Mouse (Mus musculus): ENCODE data around the gene Gm10663. TPM values are rescaled to one million over a fixed set of nuclear protein-coding genes. Genes with fewer than 3 reads are reported as not detected.

Gm10663 gene
- not detected in 2 replicates for total RNA-seq (2015; ENCODE audit: low replicate concordance)
- not detected in 2 replicates for total RNA-seq (2017; ENCODE audit: low replicate concordance)

DNA sequence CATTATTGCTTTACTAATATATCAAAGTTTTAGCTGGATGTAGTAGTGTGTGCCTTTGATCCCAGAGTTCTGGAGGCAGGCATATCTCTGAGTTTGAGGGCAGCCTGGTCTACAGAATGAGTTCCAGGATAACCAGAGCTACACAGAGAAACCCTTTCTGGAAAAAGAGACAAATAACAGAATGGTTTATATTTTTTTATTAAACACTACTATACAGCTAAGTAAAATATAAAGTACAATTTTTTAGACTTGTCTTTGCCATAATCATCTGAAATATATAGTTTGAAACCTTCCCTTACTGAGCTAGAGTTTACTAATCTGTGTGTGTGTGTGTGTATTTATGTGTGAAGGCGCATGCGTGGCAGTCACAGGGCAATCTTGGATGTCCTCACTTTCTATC lies at the start of gene Gm10663:
TSS of gene Gm10663 (plus strand) at position 301 of the 400 bp plus-strand sequence.
- no peak for ATAC-seq (replicated peaks; ENCODE audit: low FRiP score, poor library complexity, severe bottlenecking)

DNA sequence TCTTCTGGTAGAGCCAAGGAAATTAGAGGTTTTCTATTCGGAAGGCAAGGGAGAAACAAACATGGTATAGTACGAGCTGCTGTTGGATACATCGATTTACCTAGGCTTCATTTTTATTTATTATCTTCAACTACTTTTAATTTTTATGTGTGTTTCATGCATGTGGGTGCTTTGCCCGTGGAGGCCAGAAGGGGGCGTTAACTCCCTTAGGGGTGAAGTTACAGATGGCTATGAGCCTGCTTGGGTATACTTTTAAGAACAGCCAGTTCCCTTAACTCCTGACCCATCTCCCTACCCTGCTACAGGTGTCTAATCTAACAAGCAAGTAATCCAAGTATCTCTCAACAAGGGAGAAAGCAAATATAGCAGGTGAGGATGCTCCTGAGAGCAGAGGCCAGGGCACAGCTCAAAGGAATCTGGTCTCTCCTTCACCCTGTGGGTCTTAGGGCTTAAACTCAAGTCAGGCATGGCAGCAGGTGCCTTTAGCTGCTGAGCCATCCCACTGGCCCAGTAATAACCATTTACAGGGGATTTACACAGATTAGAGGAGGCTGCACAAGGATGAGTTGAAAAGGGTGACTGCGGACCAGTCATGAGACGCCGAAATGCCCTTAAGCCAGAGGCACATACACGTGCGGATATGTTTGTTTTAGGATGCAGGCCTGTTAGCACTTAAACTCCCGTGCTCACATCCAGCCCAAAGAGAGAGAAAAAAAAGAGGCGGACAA lies 45.7 kb upstream of the Gm10663 start:
- no peak for ATAC-seq (replicated peaks; ENCODE audit: low FRiP score, poor library complexity, severe bottlenecking)

DNA sequence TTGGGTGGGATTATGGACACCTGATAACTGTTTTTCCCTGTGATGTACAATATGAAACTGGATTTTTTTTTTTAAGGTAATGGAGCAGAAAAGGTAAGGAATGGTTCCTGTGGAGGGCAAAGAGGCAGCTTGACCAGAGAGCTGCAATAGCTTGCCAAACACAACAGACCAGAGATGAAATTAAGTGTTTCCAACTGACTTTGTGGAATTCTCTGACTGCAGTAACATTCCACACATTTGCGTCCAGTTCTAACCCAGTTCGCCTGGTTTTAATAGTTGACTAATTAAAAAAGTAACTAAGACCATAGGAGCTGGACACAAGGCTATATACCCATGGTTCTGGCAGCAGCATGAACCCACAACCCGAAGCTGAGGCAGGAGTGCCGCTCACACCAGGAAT lies 45.1 kb upstream of the Gm10663 start:
- no peak for ATAC-seq (replicated peaks; ENCODE audit: low FRiP score, poor library complexity, severe bottlenecking)

DNA sequence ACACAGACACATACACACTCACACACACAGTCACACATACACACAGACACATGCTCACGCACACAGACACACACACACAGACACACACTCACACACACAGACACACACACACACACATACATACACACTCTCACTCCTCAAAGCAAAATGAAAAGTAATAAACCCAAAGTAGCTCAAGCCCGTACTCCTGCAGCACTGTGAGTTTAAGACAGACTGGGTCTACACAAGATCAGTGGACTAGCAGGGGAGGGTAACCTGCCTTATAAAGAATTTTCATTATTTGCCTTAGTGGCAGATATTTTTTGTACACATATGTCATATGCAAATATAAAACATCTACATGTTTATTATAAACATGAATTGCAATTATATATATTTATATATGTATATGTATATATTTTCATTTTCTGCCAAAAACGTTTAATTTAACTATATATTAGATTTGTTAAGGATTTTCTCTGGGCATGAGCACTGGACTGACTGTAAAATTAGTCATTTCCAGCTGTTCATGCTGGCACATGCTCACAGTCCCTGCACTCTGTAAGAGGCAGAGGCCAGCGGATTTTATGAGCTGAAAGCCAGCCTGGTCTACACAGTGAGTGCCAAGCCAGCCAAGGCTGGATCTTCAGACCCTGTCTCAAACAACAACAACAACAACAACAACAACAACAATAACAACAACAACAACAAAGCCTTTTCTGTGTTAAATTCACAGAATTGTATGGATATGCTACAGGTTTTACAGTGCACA lies 43.9 kb upstream of the Gm10663 start:
- ATAC-seq (replicated peaks; ENCODE audit: low FRiP score, poor library complexity, severe bottlenecking), result no peak

DNA sequence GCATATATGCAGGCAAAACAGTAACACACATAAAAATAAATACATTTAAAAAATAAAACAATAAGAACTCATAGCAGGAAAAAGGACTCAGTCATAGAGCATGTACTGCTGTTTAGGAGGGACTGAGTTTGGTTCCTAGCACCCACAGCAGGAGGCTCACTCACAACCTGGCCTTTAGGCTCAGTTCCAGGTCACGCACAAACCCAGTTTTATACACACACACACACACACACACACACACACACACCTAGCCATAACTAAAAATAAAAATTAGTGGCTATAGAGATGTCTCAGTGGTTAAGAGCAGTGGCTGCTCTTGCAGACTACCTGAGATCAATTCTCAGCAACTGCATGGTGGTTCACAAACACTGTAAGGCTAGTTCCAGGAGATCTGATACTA lies 42.7 kb upstream of the Gm10663 start:
- ATAC-seq (replicated peaks; ENCODE audit: low FRiP score, poor library complexity, severe bottlenecking), result no peak

DNA sequence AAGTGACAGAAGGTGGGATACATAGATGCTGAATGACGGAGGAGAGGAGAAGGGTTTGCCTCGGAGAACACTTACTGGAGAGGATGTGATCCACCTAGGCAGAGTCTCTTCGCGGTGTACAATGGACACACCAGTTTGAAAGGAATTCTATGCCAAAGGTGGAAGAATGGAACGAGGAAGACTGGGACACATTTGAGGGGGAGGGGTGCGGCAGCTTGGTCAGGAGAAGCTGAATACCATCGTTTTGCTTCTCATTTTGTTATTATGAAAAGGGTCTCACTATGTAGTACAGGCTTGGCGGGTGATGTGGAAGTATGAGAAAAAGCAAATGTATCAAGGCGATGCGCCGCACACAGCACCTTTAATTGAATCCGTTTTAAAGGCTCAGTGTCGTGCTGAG lies 41.8 kb upstream of the Gm10663 start:
- no peak for ATAC-seq (replicated peaks; ENCODE audit: low FRiP score, poor library complexity, severe bottlenecking)

DNA sequence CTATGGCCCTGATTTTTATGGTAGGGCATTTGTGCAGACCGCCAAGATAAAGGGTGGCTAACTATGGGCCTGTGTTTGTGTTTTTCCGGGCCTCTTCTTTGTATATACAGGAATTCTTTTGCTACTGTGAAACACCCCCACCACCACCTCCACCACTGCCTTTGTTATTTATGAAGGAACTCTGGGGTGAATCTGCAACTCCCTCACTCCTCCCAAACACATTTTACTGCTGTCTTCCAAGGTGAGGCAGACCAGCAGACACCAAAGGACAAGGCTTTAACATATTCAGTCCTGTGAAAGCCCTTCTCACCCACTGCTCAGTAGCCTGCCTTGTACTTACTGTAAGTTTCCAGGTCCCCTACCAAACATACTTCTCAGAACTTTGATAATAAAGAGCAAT lies 40.7 kb upstream of the Gm10663 start:
- ATAC-seq (replicated peaks; ENCODE audit: low FRiP score, poor library complexity, severe bottlenecking), result no peak

DNA sequence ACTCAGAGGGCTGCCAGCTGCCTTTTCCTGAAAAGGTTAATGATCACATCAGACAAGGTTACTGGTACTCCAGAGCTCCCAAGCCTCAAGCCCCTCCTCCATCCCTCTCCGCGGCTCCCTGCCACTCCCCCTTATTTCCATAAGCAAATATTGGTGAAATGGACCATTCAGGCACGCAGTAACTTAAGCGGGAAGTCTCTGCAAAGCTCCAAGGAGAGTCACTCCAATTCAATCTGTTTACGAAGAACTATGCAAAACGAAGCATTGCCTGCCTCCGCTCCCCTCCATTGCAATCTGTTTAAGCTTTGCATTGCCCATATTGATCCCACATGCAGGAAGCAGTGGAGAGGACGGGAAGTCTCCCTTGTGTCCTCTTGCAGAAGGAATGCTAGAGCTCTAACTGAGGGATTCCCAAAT lies 37.7 kb upstream of the Gm10663 start, which contains the start of gene Apela:
TSS of gene Apela (minus strand) at position 220 of the 417 bp plus-strand sequence.
- no peak for ATAC-seq (replicated peaks; ENCODE audit: low FRiP score, poor library complexity, severe bottlenecking)

DNA sequence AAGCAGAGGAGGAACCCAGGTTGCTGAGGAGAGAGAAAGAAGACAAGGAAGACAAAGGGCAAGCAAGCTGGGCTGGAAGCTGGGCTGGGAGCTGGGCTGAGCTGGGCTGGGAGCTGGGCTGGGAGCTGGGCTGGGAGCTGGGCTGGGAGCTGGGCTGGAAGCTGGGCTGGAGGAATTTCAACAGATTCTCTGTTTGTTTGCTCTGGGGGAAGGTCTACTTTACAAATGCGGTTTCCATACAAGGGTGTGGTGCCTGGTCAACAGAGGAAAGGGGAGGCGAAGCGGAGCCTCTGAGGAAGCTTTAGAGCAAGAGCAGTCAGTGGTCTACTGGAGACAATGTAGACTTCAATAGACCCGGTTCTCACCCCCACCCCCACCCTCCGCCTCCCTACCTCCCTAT lies 28.3 kb upstream of the Gm10663 start:
- no peak for ATAC-seq (replicated peaks; ENCODE audit: low FRiP score, poor library complexity, severe bottlenecking)

DNA sequence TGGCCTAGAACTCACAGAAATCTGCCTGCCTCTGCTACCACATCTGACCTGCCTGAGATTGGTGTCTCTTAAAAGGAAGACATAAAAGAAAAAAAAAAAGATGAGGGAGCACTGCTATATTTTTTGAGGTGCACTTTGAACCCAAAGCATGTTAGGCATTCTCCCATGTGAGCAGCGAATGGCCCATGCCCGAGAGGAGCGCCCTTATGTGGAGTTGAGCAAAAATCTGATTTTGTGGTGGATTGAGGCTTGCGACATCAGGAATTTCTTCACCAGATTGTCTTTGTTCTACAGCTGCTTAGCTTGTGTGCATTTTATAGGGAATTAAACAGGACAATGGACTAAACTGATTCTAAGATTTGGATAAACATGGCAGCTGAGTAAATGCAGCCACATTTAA lies 27.6 kb upstream of the Gm10663 start:
- ATAC-seq (replicated peaks; ENCODE audit: low FRiP score, poor library complexity, severe bottlenecking), result no peak

DNA sequence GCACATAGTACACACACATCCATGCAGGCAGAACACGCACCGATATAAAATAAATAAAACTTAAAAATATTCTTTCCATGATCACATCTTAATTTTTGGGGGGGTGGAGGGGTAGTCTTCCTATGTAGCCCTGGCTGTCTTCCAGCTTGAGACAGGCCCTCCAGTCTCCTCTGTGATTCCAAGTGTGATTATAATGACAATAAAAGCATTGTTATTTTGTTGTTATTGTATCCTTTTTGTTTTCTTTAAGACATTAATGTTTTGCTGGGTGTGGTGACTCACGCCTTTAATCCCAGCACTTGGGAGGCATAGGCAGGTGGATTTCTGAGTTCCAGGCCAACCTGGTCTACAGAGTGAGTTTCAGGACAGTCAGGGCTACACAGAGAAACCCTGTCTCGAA lies 27.0 kb upstream of the Gm10663 start:
- ATAC-seq (replicated peaks; ENCODE audit: low FRiP score, poor library complexity, severe bottlenecking), result no peak

DNA sequence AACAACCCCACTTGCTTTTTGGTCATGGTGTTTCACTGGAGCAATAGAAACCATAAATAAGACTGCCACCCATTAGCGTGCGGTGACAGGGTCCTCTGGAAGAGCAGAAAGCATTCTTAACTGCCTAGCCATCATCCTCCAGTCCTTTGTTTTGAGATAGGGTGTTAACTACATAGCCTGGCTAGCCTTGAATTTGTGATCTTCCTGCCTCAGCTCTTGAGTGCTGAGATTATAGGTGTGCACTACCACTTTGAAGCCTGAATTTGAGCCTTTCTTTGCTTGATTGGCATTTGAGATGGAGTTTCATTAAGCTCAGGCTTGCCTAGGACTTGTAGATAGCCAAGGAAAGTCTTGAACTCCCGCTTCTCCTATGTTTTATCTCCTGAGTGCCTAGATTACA lies 21.3 kb upstream of the Gm10663 start:
- no peak for ATAC-seq (replicated peaks; ENCODE audit: low FRiP score, poor library complexity, severe bottlenecking)

DNA sequence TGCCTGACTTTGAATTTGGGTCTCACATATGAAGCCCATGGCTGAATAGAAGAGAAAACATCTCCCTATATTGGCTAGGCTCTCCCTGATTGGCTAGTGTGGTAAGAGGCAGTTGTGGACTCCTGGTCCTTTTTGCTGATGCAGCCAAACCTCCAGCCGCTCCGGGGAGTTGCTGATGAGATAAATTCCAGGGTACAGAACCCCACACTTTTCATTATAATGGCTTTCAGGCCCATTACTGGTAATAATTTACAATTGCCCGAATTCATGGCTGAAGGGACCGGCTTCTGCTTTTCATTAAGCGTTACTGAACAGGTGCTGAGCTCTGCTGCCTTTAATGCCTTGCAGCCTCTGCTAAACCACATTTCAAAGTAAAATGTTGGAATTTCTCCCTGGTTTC lies 20.9 kb upstream of the Gm10663 start:
- ATAC-seq (replicated peaks; ENCODE audit: low FRiP score, poor library complexity, severe bottlenecking), result no peak

DNA sequence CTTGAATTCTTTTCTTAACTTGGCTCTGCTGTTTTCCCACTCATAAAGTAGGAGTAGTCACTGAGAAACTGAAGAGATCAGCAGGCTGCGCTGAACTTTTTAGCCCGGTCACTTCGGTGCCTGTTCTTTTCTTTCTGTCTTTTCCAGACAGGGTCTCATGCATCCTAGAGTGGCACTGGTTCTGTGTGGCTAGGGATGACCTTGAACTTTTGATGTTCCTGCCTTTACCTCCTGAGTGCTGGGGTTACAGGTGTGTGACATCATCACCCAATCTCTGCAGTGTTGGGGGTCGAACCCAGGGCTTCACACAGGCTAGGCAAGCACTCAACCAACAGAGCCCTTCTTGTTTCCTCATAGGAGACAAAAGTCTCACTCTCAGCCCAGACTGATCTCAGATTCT lies 18.1 kb upstream of the Gm10663 start:
- no peak for ATAC-seq (replicated peaks; ENCODE audit: low FRiP score, poor library complexity, severe bottlenecking)

DNA sequence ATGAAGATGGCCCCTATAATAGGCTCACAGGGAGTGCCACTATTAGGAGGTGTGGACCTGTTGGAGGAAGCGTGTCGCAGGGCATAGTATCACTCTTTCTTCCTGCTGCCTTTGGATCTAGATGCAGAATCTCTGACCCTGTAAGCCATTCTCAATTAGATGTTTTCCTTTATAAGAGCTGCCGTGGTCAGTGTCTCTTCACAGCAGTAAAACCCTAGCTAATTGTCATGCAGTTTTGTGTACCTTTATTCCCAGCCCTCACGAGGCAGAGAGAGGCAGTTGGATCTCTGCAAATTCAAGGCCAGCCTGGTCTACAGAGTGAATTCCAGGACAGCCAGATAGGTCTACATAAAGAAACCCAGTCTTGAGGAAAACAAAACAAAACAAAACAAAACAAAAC lies 12.6 kb upstream of the Gm10663 start:
- no peak for ATAC-seq (replicated peaks; ENCODE audit: low FRiP score, poor library complexity, severe bottlenecking)

DNA sequence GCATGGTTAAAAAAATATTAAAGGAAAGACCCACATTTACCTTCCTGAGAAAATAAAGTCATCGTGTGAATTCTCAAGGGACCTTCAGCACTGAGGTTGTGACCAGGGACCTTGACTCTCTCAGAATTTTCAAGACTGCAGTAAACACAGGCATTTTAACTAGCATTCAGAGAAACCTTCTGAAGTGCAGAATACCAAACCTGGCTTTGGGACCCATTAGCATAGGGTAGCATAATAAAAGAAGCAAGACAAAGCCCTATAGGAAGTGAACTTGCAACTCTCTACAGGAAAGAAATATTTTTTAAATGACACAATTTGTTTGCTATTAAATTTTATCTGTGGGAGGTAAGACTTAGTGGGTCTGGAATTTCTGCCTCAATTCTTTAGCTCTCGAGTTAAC lies 10.8 kb upstream of the Gm10663 start:
- ATAC-seq (replicated peaks; ENCODE audit: low FRiP score, poor library complexity, severe bottlenecking), result no peak

DNA sequence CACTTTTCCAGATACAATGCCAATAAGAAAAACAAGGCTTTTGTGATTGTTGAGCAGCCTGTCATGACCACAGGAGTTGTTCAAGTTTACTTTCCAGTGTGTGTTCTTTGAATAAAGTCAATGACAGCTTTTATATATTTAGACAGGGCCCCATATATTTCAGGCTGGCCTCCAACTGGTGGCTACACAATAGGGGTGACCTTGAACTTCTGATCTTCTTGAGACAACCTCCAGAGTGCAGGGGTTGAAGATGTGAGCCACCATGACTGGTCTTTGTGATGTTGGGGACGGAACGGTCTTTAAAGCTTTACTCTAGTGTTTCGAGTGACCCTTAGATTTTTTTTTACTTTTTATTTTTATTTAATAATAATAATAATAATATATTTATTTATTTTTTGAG lies 9.2 kb upstream of the Gm10663 start:
- ATAC-seq (replicated peaks; ENCODE audit: low FRiP score, poor library complexity, severe bottlenecking), result no peak

DNA sequence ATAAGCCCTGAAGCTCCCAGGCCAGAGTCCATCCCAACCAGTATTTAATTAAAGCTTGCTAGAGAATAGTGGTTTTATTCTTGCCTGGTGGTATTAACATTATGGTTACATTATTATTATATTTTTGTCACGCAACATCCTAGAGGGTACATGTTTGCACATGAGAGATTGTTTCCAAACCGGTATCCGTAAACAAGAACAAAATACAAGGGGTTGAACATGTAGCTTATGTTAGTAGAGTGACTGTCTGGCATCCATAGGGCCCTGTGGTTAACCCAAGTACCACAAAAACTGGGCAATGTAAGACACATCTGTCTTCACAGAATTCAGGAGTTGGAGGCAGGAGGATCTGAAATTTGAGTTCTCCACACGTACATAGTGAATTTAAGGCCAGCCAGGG lies 7.8 kb upstream of the Gm10663 start:
- no peak for ATAC-seq (replicated peaks; ENCODE audit: low FRiP score, poor library complexity, severe bottlenecking)

DNA sequence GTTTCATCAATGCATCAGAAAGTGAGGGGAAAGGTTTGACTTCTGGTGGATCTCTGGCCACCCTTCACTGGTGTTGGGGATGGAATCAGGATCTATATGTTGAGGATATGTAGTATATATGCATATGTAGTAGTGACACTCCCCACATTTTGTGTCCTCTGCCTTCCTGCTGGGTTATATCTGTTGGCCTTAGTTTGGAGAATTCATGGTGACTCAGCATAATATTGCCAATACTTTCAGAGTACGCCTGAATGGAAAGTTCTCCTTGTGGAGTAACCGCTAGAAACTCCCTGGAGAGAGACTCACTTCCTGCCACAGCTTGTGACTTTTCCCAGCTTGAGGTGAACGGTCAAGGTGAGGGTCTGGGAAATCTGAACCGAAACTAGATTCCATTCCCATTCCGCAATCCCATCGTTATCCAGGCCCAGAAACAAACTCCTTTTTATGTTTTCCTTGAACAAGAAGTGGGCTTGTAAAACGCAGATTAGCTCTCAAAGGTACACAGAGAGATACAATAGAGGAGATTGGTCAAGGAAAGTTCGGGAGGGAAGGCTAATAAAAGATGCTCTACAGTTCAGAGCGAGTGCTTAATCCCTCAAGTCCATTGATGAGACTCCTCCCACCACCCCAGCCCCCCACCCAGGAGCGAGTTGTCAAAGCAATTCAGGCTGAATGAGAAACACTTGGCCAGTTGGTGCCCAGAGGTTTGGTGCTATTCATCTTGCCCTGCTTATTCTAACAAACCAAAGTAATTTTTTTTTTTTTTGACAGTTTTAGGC lies 7.0 kb upstream of the Gm10663 start:
- no peak for ATAC-seq (replicated peaks; ENCODE audit: low FRiP score, poor library complexity, severe bottlenecking)

DNA sequence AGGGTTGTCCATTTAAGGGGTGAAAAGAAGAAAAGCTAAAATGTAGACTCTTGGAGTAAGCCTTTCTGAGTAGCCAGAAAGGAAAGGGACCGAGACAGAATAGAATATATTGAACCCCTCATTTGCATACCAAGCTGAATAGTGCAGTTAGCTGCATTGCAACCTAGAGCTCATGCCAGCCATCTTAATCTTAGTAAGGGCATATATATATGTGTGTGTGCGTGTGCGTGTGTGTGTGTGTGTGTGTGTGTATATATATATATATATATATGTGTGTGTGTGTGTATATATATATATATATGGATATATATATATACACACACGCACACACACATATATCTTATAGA lies 6.4 kb upstream of the Gm10663 start:
- no peak for ATAC-seq (replicated peaks; ENCODE audit: low FRiP score, poor library complexity, severe bottlenecking)

DNA sequence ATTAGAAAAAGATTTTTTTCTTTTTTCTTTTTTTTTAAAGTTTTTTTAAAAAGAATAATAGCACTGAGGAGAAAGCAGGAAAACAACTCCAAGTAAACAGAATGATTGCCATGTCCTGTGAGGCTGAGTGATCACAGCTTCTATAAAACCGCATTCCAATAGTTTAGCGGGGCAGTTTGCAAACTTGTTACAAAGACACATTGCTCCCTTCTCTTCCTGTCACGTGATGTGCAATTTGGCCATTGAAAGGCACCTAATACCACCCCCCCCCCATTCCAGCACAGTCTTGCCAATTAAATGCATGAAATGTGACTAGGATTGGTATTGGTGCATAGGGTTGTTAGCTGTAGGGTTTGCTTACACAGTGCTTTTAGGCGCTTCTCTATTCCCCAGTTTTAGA lies 3.8 kb upstream of the Gm10663 start:
- ATAC-seq (replicated peaks; ENCODE audit: low FRiP score, poor library complexity, severe bottlenecking), result no peak

Measured in erythroid progenitor cell, adult 5-6 weeks (primary cell).